Mouse (Mus musculus): ENCODE data around the gene Topors. TPM values are rescaled to one million over a fixed set of nuclear protein-coding genes. Genes with fewer than 3 reads are reported as not detected.
A peak's percentile ranks its signal among the peaks of the same experiment; 100 is the strongest.
"Not testable (repeated sequence)": the region's sequence is repeated elsewhere in the genome, so short reads cannot be mapped to it uniquely, and the experiment has no call there.

The Topors gene
- total RNA-seq (2015): 23.8 and 27.2 TPM in 2 replicates
- total RNA-seq (2017): 43.1 and 46.2 TPM in 2 replicates

- ATAC-seq (ENCODE audit: poor library complexity, severe bottlenecking): peak; percentile 82
Measured at GRCm38 (mm10) chr4:40269430-40270032, at the start of gene Topors, which contains the start of gene Smim27. Gene Topors (minus strand): TSS chr4:40269850. Gene Smim27 (plus strand): TSS chr4:40269579.

GRCm38 (mm10) chr4:40317404-40317803 is 47.8 kb upstream of the Topors start:
- no peak for ATAC-seq (ENCODE audit: poor library complexity, severe bottlenecking)

- peak; percentile 97 for ATAC-seq (ENCODE audit: poor library complexity, severe bottlenecking)
Measured at GRCm38 (mm10) chr4:40313026-40313425, 43.4 kb upstream of the Topors start.

DNA sequence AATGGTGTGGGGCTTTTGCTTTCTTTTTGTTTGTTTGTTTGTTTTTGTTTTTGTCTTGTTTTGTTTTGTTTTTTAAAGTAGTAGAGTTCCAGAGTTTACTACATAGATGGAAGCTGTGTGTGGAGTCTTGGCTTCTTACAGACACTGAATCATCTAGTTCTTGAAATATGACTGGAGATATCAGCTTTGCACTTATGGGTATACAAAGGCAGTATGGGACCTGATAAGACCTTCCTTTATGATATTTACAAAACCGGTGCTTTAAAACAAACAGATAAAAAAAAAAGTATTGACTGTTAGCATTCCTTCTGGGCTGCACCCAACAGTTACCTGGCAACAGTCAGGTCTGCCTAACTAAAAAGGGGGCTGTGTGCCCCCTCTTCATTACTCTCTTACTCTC is 42.6 kb upstream of the Topors start:
- ATAC-seq (ENCODE audit: poor library complexity, severe bottlenecking): no peak

DNA sequence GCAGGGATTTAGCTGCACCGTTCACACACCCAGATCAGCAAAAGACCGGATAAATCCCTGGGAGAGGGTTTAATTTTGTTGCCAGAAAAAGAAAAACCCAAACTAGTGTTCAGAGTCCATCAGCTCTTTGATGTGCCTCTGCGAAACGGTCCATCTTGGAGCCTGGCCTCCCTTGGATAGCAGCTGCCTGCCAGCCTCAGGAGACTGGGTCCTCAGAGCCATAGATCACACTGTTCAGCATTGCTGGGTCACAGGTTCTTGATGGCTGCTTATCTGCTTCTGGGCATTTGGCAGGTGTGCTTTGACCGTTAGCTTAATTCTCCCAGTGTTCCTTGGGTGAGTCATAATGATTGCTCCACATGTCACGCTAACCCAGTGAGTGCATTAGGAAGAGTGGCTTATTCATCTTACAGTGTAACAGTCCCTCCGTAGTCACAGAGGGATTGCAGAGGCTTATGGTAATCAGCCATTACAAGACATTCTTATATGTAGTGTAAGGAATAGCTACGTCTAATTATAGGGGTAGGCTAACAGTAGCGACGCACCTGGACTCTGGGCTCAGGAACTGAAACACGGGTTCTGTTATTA is 41.2 kb upstream of the Topors start:
- no peak for ATAC-seq (ENCODE audit: poor library complexity, severe bottlenecking)

GRCm38 (mm10) chr4:40309682-40310081 is 40.0 kb upstream of the Topors start:
- no peak for ATAC-seq (ENCODE audit: poor library complexity, severe bottlenecking)

DNA sequence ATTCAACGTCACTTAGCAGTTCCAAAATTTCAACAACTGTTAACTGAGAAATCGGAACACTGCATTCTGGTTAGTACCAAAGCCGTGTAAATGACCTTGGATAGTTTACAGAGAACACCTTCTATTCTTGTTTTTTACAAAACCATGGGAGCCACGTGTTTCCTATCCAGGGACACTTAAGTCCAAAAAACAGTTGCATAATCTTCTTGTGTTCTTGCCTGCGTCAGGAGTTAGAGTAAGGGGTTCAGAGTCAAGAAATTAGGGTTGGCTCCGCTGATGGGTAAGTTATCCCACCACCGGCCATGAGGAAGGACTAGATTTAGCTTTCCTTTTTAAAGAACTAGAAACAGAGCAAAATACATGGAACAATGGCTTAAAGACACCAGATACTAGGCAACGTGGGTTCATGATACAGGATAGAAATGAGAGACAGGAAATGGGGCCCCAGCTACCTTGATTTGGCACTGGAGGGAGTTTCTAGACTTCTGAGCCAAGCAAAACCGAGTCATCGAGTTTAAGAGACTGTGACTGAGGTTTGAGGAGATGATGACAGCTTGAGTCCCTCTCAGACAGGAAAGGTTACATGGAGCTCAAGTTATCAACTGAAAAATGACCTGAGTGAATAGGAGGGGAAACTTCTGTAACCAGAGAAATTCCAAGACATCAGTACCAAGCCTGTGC is 32.9 kb upstream of the Topors start:
- ATAC-seq (ENCODE audit: poor library complexity, severe bottlenecking): no peak

DNA sequence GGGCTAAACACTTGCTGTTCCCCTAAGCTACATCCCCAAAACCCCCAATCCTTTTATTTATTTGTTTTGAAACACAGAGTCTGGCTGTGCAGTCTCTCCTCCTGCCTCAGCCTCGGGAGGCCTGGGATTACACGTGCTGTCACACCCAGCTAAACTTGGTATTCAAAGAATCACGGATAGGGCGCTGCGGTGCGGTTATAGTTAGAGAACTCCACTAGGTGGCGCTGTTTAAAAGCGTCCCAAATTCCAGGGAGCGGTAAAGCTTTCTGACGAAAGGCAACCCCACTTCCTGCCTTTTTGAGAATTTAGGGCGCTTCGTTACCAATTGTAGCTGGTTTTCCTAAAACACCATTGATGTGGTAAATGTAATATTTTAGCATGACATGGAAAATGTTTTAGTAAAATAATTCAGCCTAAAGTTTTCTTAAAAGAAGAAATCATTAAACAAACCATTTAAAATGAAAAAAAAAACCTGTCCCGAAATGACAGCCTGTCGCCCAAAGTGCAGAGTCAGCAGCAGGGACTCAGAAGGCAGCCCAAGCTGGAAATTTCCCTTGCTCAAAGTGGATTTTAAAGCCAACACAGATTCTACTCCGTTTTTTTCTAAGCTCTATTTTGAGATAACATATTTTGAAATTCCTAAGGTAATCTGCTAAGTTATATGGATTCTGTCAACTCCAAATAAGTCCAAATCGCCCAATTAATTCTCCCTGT is 31.6 kb upstream of the Topors start:
- ATAC-seq (ENCODE audit: poor library complexity, severe bottlenecking): peak; percentile 81

DNA sequence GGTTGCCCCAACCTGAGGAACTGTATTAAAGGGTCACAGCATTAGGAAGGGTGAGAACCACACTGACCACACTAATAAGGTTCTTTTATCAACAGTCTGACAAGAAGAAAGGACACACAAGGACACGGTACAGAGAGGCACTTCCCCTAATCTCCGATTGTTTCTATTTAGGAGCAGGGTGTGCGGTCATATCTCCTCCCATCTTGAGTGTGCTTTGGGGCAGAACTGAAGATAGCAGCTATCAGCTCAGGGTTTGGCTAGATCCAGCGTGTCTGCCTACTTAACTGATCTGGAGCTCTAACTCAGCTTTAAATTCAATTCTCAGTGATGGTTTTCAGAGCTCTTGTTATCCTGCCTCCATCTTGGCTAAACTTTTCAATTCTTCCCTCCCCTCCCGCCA is 29.5 kb upstream of the Topors start:
- peak; percentile 22; the same call in 1 of the 2 replicates for ATAC-seq (ENCODE audit: poor library complexity, severe bottlenecking)

DNA sequence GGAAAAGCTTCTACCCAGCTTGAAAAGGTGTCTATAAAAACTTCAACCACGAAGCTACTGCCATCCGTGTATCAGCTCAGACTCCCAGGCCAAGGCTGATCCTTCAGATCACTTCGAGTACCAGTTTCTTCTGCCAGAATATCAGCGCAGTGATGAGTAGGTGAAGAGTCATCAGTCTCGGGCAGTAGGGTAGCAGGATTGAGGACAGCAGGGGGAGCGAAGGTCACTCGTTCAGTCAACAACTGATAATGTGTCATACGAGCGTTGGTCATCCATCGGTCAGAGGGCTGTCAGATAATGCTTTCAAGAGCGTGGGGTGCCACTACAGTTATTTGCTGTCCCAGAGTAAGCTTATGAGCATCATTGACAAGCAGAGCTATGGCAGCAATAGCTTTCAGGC is 21.9 kb upstream of the Topors start:
- ATAC-seq (ENCODE audit: poor library complexity, severe bottlenecking): not testable (repeated sequence)

DNA sequence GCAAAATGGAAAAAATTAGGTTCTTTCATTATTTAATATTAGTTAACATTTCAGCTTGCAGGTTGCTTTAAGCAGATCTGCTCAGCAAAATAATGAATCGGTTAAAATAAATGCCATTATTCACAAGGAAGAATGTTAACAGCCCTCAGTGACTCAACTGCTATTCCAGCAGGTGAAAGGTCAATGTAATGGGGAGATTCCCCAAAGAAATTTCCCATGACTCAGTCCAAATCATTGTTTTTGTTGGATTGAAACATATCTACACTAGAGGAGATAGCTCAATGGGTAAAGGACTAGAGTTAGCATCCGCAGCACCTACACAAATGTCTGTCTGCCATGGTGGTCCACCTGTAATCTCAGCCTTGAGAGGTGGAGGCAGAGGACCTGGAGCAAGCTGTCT is 19.4 kb upstream of the Topors start:
- ATAC-seq (ENCODE audit: poor library complexity, severe bottlenecking): no peak

GRCm38 (mm10) chr4:40287415-40287814 is 17.8 kb upstream of the Topors start:
- peak; percentile 98 for ATAC-seq (ENCODE audit: poor library complexity, severe bottlenecking)

DNA sequence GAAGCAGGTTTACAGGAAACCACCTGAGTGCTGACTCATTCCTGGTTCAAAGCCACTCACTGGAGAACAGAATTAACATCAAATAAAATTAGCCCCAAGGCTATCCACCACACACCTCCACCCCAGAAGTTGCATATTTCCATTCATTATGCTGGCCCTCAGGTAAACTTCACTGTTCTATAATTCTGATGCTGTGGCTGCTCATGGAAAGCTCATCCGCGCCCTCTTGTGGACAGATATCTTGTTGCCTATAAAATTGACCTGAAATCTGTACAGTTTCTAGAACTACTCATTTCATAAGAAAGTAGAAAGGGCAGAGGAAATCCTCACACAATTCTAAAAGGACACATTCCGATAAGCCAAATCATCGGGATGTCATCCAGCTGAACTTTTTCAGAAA is 15.9 kb upstream of the Topors start:
- ATAC-seq (ENCODE audit: poor library complexity, severe bottlenecking): peak; percentile 75

GRCm38 (mm10) chr4:40279276-40279900 is 9.7 kb upstream of the Topors start, which contains the start of gene Ndufb6:
Gene Ndufb6 (minus strand): TSS chr4:40279421.
- peak; percentile 99 for ATAC-seq (ENCODE audit: poor library complexity, severe bottlenecking)

DNA sequence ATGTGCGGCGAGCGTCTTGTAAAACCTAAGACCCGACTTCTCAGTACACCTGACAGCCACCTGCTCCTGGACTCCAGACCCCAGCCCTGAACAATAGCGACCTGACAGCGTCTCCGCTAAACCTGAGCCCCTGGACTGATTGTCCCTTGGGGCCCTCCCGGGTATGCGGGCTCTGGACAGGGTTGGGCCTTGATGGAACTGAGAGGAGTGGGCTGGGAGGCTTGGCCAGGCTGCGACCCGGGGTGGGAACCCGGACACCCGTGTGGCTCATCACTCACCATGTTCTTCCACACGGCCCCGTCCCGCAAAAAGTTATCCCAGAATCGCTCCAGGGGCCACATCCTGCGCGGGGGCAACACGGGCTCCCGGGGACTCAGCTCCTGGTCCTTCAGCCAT is 9.2 kb upstream of the Topors start:
- ATAC-seq (ENCODE audit: poor library complexity, severe bottlenecking): peak; percentile 41

GRCm38 (mm10) chr4:40268835-40269234 is 815 bp downstream of the Topors start:
- peak; percentile 9 for ATAC-seq (ENCODE audit: poor library complexity, severe bottlenecking)

- peak; percentile 62 for ATAC-seq (ENCODE audit: poor library complexity, severe bottlenecking)
Measured at GRCm38 (mm10) chr4:40268204-40268813, 1.3 kb downstream of the Topors start.

- ATAC-seq (ENCODE audit: poor library complexity, severe bottlenecking): no peak
Measured at GRCm38 (mm10) chr4:40267681-40268080, 2.0 kb downstream of the Topors start.

DNA sequence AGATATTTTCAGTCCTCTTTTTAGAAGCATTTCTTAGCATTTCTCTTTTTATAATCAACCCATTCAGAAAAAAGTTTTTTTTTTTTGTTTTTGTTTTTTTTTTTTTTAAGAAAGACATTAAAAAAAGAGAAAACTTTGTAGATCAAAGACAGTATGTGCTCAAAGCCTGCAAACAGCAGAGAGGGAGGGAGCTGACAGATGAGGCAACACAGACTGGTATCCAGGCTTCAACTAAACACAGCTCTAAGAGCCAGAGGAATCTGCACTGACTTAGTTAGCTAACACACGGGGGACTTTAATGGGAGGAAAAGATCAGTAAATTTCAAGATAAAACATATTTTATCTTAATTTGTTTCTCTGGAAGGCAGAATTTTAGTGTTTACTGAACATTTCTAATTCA is 5.3 kb downstream of the Topors start:
- ATAC-seq (ENCODE audit: poor library complexity, severe bottlenecking): no peak

GRCm38 (mm10) chr4:40254385-40255103 is 15.1 kb downstream of the Topors start:
- ATAC-seq (ENCODE audit: poor library complexity, severe bottlenecking): no peak

Data from megakaryocyte, adult 5-6 weeks (primary cell).